Mouse (Mus musculus) embryonic facial prominence, embryonic 11.5 days (tissue): ENCODE results near the gene Pla2g12a. TPM values are rescaled to one million over a fixed set of nuclear protein-coding genes. Genes with fewer than 3 reads are reported as not detected.

Experiments used
- ATAC-seq: fragments of 200-750 bp; cut with Nextera tagmentation; replicated peaks from 2 replicates; pipeline ENCODE4 v1.8.0; 2017; ENCODE audit warnings: low read depth; ENCODE audit not compliant: insufficient number of reproducible peaks, low FRiP score, low TSS enrichment
- DNase-seq: peaks from one replicate; pipeline ENCODE4 v3.0.0-alpha.2; 2015; ENCODE audit warnings: low spot score
- H3K27ac ChIP-seq: fragments of 300-500 bp; sonication (generic); replicated peaks from 2 replicates; pipeline ENCODE4 v1.5.1; 2014; ENCODE audit warnings: mild to moderate bottlenecking, low read depth, low read length, control low read depth
- H3K27me3 ChIP-seq: fragments of 300-500 bp; sonication (generic); 2 replicates; pipeline ENCODE4 v1.6.1; 2014; ENCODE audit warnings: mild to moderate bottlenecking, low read length, moderate library complexity, mixed read lengths; ENCODE audit not compliant: control insufficient read depth, insufficient read depth
- H3K36me3 ChIP-seq: fragments of 300-500 bp; sonication (generic); replicated peaks from 2 replicates; pipeline ENCODE4 v1.6.1; 2014; ENCODE audit warnings: low read depth, mild to moderate bottlenecking, low read length, moderate library complexity, mixed read lengths; ENCODE audit not compliant: control insufficient read depth, insufficient read depth
- H3K4me1 ChIP-seq: fragments of 300-500 bp; sonication (generic); 2 replicates; pipeline ENCODE4 v1.6.1; 2014; ENCODE audit warnings: low read length, mixed read lengths; ENCODE audit not compliant: control insufficient read depth, insufficient read depth
- H3K4me2 ChIP-seq: fragments of 300-500 bp; sonication (generic); 2 replicates; pipeline ENCODE4 v1.6.1; 2014; ENCODE audit warnings: low read depth, mild to moderate bottlenecking, control low read depth, low read length, moderate library complexity
- H3K4me3 ChIP-seq: fragments of 300-500 bp; sonication (generic); 2 replicates; pipeline ENCODE4 v1.5.1; 2014; ENCODE audit warnings: low read depth, low read length, control low read depth
- H3K9ac ChIP-seq: fragments of 300-500 bp; sonication (generic); replicated peaks from 2 replicates; pipeline ENCODE4 v1.6.1; 2014; ENCODE audit warnings: mild to moderate bottlenecking, control low read depth, low read length
- H3K9me3 ChIP-seq: fragments of 300-500 bp; sonication (generic); replicated peaks from 2 replicates; pipeline ENCODE4 v1.6.1; 2016; ENCODE audit warnings: mild to moderate bottlenecking, low read length, inconsistent platforms, mixed read lengths; ENCODE audit not compliant: control insufficient read depth
- WGBS: fragments of 180-500 bp; shearing (Covaris S2); extraction: QIAGEN DNeasy Blood & Tissue Kit; methylation state at CpG from one replicate; pipeline ENCODE4 v1.1.7; 2014; 5-methylcytosine and 5-hydroxymethylcytosine counted together
- polyA plus RNA-seq: library from polyadenylated mRNA; unstranded; fragments of >200 nt; fragmentation: Nextera tagmentation; extraction: Ambion mirVana; gene quantifications from 2 replicates; pipeline ENCODE4 v1.2.1, GENCODE M21; 2014

The Pla2g12a gene
- polyA plus RNA-seq, 1 experiment from 2014 or later, result 30.1 TPM

DNA sequence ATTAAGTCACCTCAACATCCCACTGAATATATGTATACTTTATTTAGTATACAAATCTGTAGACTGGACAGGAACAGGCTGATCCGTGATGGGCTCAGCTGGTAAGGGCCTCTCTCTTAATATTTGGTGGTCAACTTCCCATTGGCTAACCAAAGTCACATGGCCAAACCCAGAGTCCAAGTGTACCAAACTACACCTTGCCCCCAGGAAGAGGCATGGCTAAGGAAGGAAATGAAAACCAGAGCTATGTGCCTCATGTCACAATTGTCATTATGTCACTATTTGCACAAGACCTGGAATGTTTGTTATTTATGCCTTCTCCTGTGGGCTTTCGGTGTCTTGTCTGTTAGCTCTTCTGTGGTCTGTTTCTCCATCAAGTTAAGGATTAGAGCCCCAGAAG is 32.5 kb upstream of the Pla2g12a start:
- no peak for ATAC-seq
- WGBS, result 83% methylated on average over 2 of the region's 2 CpGs

GRCm38 (mm10) chr3:129846846-129847245 is 31.6 kb upstream of the Pla2g12a start:
- H3K36me3 ChIP-seq, result no peaks in the 10 kb centered on the region
- H3K4me2 ChIP-seq, result no peak overlapping the region
- no peaks in the 10 kb centered on the region for H3K9me3 ChIP-seq
- no peaks in the 10 kb centered on the region for H3K27me3 ChIP-seq
- DNase-seq (no peak), ATAC-seq (no peak)
- H3K27ac ChIP-seq, result no peak overlapping the region
- H3K4me1 ChIP-seq, result no peaks in the 10 kb centered on the region
- WGBS, result 85% methylated on average over 7 of the region's 7 CpGs
- H3K9ac ChIP-seq, result no peak overlapping the region
- H3K4me3 ChIP-seq, result no peak overlapping the region

More for the DNA sequence above, 32.5 kb upstream of the Pla2g12a start:
- Histone ChIP-seq H3K9ac (no peak overlapping the region), H3K4me1 (no peaks in the 10 kb centered on the region), H3K4me3 (no peak overlapping the region), H3K36me3 (no peaks in the 10 kb centered on the region), H3K27ac (no peak overlapping the region), H3K27me3 (no peaks in the 10 kb centered on the region), H3K4me2 (no peak overlapping the region), H3K9me3 (no peaks in the 10 kb centered on the region)
- DNase-seq, result no peak

DNA sequence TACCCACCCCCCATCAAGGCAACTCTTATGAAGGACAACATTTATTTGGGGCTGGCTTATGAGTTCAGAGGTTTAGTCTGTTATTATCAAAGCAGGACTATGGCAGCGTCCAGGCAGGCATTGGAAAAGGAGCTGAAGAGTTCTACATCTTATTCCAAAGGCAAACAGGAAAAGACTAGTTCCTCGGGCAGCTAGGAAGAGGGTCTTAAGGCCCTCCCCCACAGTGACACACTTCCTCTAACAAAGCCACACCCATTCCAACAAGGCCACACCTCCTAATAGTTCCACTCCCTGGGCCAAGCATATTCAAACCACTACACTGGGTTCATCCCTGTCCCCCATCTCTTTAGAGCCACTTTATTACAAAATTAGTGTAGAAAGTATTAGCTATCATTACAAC is 15.8 kb upstream of the Pla2g12a start:
- ATAC-seq, result no peak
- WGBS, result 84% methylated on average over 2 of the region's 2 CpGs

DNA sequence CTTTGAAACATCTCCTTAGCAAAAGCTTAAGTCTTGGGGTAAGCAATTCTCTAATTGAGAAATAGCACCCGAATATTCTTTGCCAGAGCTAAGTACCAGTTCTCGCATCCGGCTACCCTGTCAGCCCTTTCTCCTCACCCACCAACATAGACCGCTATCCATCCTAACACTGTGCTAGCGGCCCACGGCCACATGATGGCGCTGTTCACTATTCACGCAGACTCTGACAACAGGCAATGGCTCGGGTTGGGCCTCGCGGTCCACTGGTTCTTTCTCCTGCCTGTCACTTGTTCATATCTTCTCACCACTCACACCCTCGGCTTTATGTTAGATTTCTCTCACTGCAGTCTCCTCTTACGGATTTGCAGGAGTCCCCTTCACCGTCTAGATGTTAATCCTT is 14.7 kb upstream of the Pla2g12a start:
- Histone ChIP-seq H3K4me1 (no peaks in the 10 kb centered on the region), H3K4me3 (no peak overlapping the region), H3K4me2 (no peak overlapping the region), H3K9ac (no peak overlapping the region), H3K27ac (no peak overlapping the region), H3K9me3 (no peaks in the 10 kb centered on the region), H3K36me3 (no peaks in the 10 kb centered on the region), H3K27me3 (no peaks in the 10 kb centered on the region)
- no peak for ATAC-seq
- peak; percentile 31 for DNase-seq
- 48% methylated on average over 14 of the region's 14 CpGs for WGBS

More for the DNA sequence above, 15.8 kb upstream of the Pla2g12a start:
- Histone ChIP-seq H3K27me3 (no peaks in the 10 kb centered on the region), H3K4me1 (no peaks in the 10 kb centered on the region), H3K27ac (no peak overlapping the region), H3K9ac (no peak overlapping the region), H3K36me3 (no peaks in the 10 kb centered on the region), H3K9me3 (no peaks in the 10 kb centered on the region), H3K4me2 (no peak overlapping the region), H3K4me3 (no peak overlapping the region)
- no peak for DNase-seq

GRCm38 (mm10) chr3:129877327-129877726 is 1.1 kb upstream of the Pla2g12a start:
- no peaks in the 10 kb centered on the region for H3K4me1 ChIP-seq
- no peaks in the 10 kb centered on the region for H3K9me3 ChIP-seq
- H3K36me3 ChIP-seq, result no peaks in the 10 kb centered on the region
- no peak for DNase-seq
- no peak overlapping the region for H3K4me3 ChIP-seq
- no peak overlapping the region for H3K27ac ChIP-seq
- ATAC-seq, result no peak
- H3K27me3 ChIP-seq, result no peaks in the 10 kb centered on the region
- H3K9ac ChIP-seq, result no peak overlapping the region
- H3K4me2 ChIP-seq, result no peak overlapping the region
- 91% methylated on average over 10 of the region's 10 CpGs for WGBS

DNA sequence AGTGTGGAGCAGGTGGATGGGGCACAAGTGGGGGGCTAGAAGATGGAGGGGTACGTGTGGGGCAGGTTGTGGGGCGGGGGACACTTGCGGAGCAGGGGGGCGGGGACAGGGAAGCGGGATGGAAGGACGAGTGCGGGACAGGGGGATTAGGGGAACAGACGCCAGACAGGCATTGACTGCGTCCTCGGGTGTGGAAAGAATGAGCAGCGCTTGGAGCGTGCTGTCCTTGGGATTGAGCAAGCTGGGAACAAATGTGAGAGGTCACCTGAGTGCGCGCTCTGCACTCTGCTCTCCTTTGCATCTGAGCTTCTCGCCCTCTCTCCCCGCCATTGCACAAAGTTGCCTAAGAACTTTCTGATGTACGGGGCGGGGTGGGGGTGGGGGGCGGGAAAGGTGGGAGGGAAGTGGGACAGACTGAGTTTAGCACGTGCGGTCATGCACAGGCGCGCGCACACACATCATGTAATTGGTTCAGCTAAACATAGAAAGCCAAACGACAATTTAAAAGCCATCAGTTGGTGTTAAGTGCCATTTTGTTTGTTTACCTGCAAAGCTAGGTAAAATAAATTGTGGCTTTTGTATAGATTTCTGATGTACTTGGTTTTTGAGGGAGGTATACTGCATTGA is 838 bp downstream of the Pla2g12a start:
- peak overlapping the region; percentile 58 for H3K9ac ChIP-seq
- ATAC-seq (peak; percentile 73), DNase-seq (peak; percentile 59)
- peak overlapping the region; percentile 77 for H3K4me2 ChIP-seq
- peak overlapping the region; percentile 67 for H3K4me3 ChIP-seq
- no peaks in the 10 kb centered on the region for H3K27me3 ChIP-seq
- H3K9me3 ChIP-seq, result no peaks in the 10 kb centered on the region
- no peaks in the 10 kb centered on the region for H3K36me3 ChIP-seq
- no peaks in the 10 kb centered on the region for H3K4me1 ChIP-seq
- WGBS, result under 1% methylated on average over 25 of the region's 25 CpGs
- no peak overlapping the region for H3K27ac ChIP-seq

- H3K9me3 ChIP-seq, result no peaks in the 10 kb centered on the region
- no peaks in the 10 kb centered on the region for H3K36me3 ChIP-seq
- DNase-seq (no peak), ATAC-seq (no peak)
- no peak overlapping the region for H3K4me3 ChIP-seq
- H3K27ac ChIP-seq, result no peak overlapping the region
- 85% methylated on average over 2 of the region's 2 CpGs for WGBS
- H3K4me2 ChIP-seq, result no peak overlapping the region
- no peaks in the 10 kb centered on the region for H3K4me1 ChIP-seq
- no peaks in the 10 kb centered on the region for H3K27me3 ChIP-seq
- no peak overlapping the region for H3K9ac ChIP-seq
Measured at GRCm38 (mm10) chr3:129879913-129880312, 1.5 kb downstream of the Pla2g12a start.

GRCm38 (mm10) chr3:129880925-129881593 is 2.7 kb downstream of the Pla2g12a start:
- ATAC-seq (no peak), DNase-seq (no peak)
- 72% methylated on average over 8 of the region's 8 CpGs for WGBS
- Histone ChIP-seq H3K9me3 (no peaks in the 10 kb centered on the region), H3K9ac (no peak overlapping the region), H3K4me3 (no peak overlapping the region), H3K4me2 (no peak overlapping the region), H3K36me3 (no peaks in the 10 kb centered on the region), H3K27me3 (no peaks in the 10 kb centered on the region), H3K27ac (no peak overlapping the region), H3K4me1 (no peaks in the 10 kb centered on the region)
